Mouse (Mus musculus): ENCODE measurements around the gene Trim58. TPM values are rescaled to one million over a fixed set of nuclear protein-coding genes. Genes with fewer than 3 reads are reported as not detected.

The Trim58 gene
- total RNA-seq, 2 experiments from 2014 or later, result not detected

DNA sequence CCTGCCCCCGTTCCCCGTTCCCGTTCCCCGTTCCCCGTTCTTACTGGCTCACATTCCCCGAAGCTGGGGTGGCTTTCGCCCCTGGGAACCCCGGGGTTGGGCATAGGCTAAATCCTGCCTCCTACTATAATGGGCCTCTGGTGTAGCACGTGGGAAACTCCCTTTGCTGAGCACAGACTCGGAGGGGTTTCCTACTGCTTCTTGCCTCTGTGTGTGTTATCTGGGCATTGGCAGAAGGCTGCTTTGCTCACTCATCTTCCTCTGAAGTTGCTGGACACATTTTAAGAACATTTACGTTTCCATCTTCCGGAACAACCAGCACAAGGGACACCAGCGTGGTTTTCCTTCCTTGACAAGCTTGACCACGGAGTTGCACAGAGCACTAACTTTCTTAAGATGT is 792 bp downstream of the Trim58 start:
- intact Hi-C loops (cut with DNase I; ENCODE audit: low total_unique reads), result no loop called here
- DNase-seq, result no peak

GRCm38 (mm10) chr11:58641638-58642358 is 1.5 kb downstream of the Trim58 start:
- DNase-seq, result no peak
- intact Hi-C loops (cut with DNase I; ENCODE audit: low total_unique reads), result no loop called here

- peak; percentile 18 for DNase-seq
- intact Hi-C loops (cut with DNase I; ENCODE audit: low total_unique reads), result no loop called here
These were observed 3.1 kb downstream of the Trim58 start for GRCm38 (mm10) chr11:58643350-58643749.

GRCm38 (mm10) chr11:58655151-58655550 is 14.9 kb downstream of the Trim58 start:
- intact Hi-C loops (cut with DNase I; ENCODE audit: low total_unique reads), result no loop called here
- DNase-seq, result no peak

GRCm38 (mm10) chr11:58658596-58658995 is 18.3 kb downstream of the Trim58 start, which contains the start of gene Olfr322:
Olfr322 (plus strand) TSS chr11:58658782.
- intact Hi-C loops (cut with DNase I; ENCODE audit: low total_unique reads), result no loop called here
- no peak for DNase-seq

DNA sequence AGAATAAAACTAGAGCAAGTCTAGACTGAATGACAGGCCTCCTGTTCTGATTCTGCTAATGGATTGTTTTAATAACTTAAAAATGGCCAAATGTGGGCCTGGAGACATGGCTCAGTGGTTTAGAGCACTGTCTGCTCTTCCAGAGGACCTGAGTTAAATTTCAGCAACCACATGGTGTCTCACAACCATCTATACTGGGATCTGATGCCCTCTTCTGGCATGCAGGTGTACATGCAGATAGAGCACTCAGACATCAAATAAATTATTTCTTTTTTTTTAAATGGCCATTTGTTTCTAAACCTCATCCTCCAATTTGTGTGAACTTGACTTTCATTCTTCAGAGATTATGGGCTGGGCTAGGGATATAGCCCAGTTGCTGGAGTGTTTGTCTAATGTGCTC is 29.0 kb downstream of the Trim58 start:
- intact Hi-C loops (cut with DNase I; ENCODE audit: low total_unique reads), result no loop called here
- DNase-seq, result no peak

- intact Hi-C loops (cut with DNase I; ENCODE audit: low total_unique reads), result no loop called here
- DNase-seq, result no peak
These were observed 31.6 kb downstream of the Trim58 start for GRCm38 (mm10) chr11:58671825-58672224.

DNA sequence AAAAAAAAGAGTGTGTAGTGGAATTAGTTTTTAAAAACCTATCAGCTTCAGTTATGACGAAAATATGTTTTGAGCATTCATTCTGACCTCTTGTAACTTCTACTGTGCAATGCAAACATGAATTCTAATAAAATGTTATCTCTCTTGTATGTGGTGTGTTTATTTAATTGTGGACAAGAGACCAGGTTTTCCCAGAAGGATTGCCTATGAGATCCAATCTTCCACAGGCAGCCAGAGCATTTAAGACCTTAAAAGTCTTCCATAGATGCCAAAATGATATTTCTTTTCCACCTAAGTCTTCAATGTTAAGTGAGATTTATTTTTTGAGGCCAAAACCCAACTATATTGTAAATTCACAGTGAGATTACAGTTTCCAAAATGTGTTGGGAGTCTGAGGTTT is 40.5 kb downstream of the Trim58 start, which contains the start of gene Olfr320:
Gene Olfr320, plus strand, starts transcription at position 301 of the 400 bp plus-strand sequence.
- intact Hi-C loops (cut with DNase I; ENCODE audit: low total_unique reads), result no loop called here
- DNase-seq, result no peak

DNA sequence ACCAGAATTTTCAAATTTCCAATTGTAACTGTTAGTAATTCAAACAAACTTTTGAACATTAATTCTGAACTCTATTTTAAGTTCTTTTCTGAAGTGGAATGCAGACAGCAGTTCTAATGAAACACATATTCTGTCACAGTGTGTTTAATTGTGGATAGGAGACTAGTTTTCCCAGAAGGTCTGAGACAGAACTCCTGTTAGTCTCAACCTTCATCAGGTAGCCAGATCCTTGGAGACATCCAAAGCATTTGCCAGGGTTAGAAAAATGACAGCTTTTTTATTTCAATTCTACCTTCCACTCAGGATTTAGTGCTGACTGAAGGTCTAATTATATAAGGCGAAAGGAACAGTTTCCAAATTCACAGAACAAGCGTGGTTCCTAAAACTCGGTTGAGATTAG is 58.6 kb downstream of the Trim58 start, which contains the start of gene Olfr319:
Gene Olfr319, plus strand, starts transcription at position 301 of the 400 bp plus-strand sequence.
- DNase-seq, result no peak
- intact Hi-C loops (cut with DNase I; ENCODE audit: low total_unique reads), result no loop called here

Other genes starting within 250 kb of the Trim58 start
- gene 1810065E05Rik, start 219.4 kb upstream of the Trim58 start, total RNA-seq (2021), result not detected
- gene Gm12253, start 207.9 kb upstream of the Trim58 start, total RNA-seq (2021), result not detected
- gene Lypd9, start 187.5 kb upstream of the Trim58 start, total RNA-seq (2021), result not detected
- gene Olfr30, start 178.2 kb upstream of the Trim58 start, total RNA-seq (2021), result not detected
- gene Olfr332, start 147.9 kb upstream of the Trim58 start, total RNA-seq (2021), result not detected
- gene Olfr331, start 137.9 kb upstream of the Trim58 start, total RNA-seq (2021), result not detected
- gene Olfr330, start 105.6 kb upstream of the Trim58 start, total RNA-seq (2021), result not detected
- not detected for gene Olfr329-ps, start 94.0 kb upstream of the Trim58 start, total RNA-seq (2021)
- gene Olfr328, start 84.8 kb upstream of the Trim58 start, total RNA-seq (2021), result under 1 TPM in 1 of 2 experiments, not detected in 1; 0.07 TPM
- not detected for gene Olfr224, start 69.9 kb upstream of the Trim58 start, total RNA-seq (2021)
- gene Olfr325, start 62.7 kb upstream of the Trim58 start, total RNA-seq (2021), result not detected
- gene Olfr324, start 45.4 kb upstream of the Trim58 start, total RNA-seq (2021), result not detected
- gene 2210407C18Rik, start 24.4 kb upstream of the Trim58 start, total RNA-seq (2021), result not detected
- gene Olfr323, start 10.0 kb upstream of the Trim58 start, total RNA-seq (2021), result not detected
- not detected for gene Olfr322, start 18.3 kb downstream of the Trim58 start, total RNA-seq (2021)
- gene Olfr320, start 40.6 kb downstream of the Trim58 start, total RNA-seq (2021), result not detected
- gene Olfr319, start 58.7 kb downstream of the Trim58 start, total RNA-seq (2021), result not detected
- not detected for gene Olfr318, start 83.5 kb downstream of the Trim58 start, total RNA-seq (2021)
- not detected for gene Olfr317, start 98.7 kb downstream of the Trim58 start, total RNA-seq (2021)
- gene Olfr316, start 112.3 kb downstream of the Trim58 start, total RNA-seq (2021), result not detected
- gene Olfr315, start 132.7 kb downstream of the Trim58 start, total RNA-seq (2021), result not detected
- not detected for gene Olfr314, start 142.5 kb downstream of the Trim58 start, total RNA-seq (2021)
- not detected for gene Fam183b, start 161.5 kb downstream of the Trim58 start, total RNA-seq (2021)
- gene Olfr313, start 174.5 kb downstream of the Trim58 start, total RNA-seq (2021), result not detected
- gene Olfr312, start 188.8 kb downstream of the Trim58 start, total RNA-seq (2021), result not detected
- not detected for gene Olfr311, start 198.8 kb downstream of the Trim58 start, total RNA-seq (2021)
- 1 to 10 TPM; 1.3 to 1.7 TPM for gene Gm12258, start 206.7 kb downstream of the Trim58 start, total RNA-seq (2021)
- gene 2810021J22Rik, start 226.8 kb downstream of the Trim58 start, total RNA-seq (2021), result 1 to 10 TPM; 1.4 to 1.6 TPM

Measured in gastrocnemius, postnatal 14 days (tissue).